Mouse (Mus musculus) gastrocnemius, adult 8-10 months (tissue): Measurements from ENCODE around the gene Slco3a1. TPM values are rescaled to one million over a fixed set of nuclear protein-coding genes. Genes with fewer than 3 reads are reported as not detected.

Experiments
- DNase-seq, 2 experiments: peaks; one replicate each; pipeline ENCODE4 v3.0.0; 2022; ENCODE audit warnings: low spot score in 2 of 2
- total RNA-seq, 4 experiments: library from RNA; stranded (reverse); gene quantifications; 2 replicates each; pipeline ENCODE4 v1.2.4; 2022

The Slco3a1 gene
- 10 to 100 TPM; 64.6 to 75.6 (median 69.4) TPM for total RNA-seq

DNA sequence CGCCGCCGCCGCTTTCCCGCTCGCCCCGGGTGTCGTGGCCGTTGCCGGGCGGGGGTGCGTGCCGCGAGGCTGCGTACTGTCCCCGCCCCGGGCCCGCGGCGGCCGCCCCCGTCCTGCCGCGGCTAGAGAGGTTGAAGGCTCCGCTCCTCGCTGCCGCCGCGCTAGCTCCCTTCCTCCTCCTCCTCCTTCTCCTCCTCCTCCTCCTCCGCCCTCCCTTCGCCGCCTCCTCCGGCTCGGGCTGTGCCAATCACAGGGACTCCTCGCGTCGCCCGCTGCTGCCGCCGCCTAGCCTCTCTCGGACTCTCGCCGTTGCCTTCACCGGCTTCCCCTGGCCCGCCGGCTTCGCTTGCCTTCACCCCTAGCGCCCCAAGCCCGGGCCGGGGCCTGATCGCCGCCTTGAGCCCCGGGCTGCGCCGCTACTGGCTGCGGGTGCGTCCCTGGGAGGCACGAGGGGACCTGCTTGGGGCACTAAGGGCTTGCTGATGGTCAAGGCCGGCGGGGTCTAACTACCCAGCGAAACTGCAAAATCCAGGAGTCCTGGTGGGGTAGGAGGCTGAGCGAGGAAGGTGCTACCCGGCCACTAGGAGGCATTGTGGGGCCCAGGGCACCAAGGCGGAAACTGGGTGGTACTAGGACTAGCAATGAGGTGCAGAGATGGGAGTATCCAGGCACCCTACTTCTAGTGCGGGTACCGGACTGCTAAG, at the start of gene Slco3a1:
Gene Slco3a1 (minus strand): TSS at position 173 of the 704 bp plus-strand sequence.
- peak; percentile 63 to 69 for DNase-seq

- DNase-seq, result peak; percentile 37 to 66
Measured at GRCm38 (mm10) chr7:74600996-74601395, 46.4 kb upstream of the Slco3a1 start.

GRCm38 (mm10) chr7:74579411-74579810, 24.8 kb upstream of the Slco3a1 start:
- no peak for DNase-seq

DNA sequence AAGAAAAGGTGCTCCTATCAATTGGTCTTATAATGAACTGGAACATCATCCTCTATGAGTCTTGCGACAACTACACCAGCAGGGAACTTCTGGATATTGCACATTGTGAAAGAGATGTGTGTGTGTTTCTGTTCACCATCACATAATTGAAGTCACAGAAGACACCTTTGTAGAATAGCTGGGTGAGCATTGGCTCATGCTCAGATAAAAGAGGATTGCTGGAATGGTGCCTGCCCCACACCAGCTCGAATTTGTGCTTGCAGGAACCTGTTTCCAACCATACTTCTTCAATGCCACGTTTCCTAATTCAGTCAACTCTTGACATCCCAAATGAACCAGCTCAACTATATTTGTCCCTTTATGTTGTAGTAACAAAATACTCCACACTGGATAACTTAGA, 21.1 kb upstream of the Slco3a1 start:
- DNase-seq, result no peak

DNA sequence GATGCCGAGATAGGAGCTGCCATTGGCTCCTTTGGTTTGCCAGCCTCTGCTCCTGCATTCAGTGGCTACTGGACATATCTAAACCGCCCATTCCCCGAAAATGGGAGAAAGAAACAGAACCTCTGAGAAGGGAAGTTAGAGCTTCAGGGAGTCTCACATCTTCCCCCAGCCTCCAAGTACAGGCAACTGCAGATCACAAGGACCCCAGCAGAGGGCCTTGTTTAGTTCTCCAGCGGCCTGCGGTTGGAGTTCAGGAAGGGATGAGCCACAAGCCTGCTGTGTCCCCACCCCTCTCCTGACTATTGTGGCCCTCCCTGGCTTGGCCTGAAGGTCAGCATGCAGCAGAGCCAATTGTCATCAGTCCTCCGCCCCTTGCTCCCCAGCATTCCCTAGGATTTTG, 836 bp upstream of the Slco3a1 start:
- DNase-seq, result peak; percentile 43 to 46

GRCm38 (mm10) chr7:74554041-74554561, 479 bp downstream of the Slco3a1 start:
- DNase-seq, result peak; percentile 24 to 42

GRCm38 (mm10) chr7:74553111-74553650, 1.4 kb downstream of the Slco3a1 start:
- no peak for DNase-seq

DNA sequence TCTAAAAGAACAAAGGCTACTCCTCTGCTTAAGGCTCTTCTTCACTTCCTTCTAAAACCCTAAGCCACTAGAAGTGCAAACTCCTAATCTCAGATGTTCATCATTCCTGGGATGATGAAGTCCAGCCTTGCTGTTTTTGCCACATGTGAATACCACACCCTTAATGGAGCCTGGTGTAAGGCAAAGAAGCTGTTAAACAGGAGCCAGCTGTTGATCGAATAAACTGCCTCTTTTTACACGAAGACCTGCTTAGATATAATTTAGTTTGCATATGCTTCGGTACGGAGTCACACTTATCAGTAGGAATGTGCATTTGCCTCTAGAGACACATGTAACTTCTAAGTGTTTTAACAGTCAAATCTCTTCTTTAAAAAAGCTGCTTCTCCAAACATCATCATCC, 2.0 kb downstream of the Slco3a1 start:
- no peak for DNase-seq

- DNase-seq, result no peak
Measured at GRCm38 (mm10) chr7:74552000-74552358, 2.6 kb downstream of the Slco3a1 start.

- no peak for DNase-seq
Measured at GRCm38 (mm10) chr7:74551338-74551999, 3.1 kb downstream of the Slco3a1 start.

- no peak for DNase-seq
Measured at GRCm38 (mm10) chr7:74549686-74550085, 4.9 kb downstream of the Slco3a1 start.

- no peak for DNase-seq
Measured at GRCm38 (mm10) chr7:74549013-74549582, 5.5 kb downstream of the Slco3a1 start.

- no peak for DNase-seq
Measured at GRCm38 (mm10) chr7:74546691-74547090, 7.9 kb downstream of the Slco3a1 start.

DNA sequence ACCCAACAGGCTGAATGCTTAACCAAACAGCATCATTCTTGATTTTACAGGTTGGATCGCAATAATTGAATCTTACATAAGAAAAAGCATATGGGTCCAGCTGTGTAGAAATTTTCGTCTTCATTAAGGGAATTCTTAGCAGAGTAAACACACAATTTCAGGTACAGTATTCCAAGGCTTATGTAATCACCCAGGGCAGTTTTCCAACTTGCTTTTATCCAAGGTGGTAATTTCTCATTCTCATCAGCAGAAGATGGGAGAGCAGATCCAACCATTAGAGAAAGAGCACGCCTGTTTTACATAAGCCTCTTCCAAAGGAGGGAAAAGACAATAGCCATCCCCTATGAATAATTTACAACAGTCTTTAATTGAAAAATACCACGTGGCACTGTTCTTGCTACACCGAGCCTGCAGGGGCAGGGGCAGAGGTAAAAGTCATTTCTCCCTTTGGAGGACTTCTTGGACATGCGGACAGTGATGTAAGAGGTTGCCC, 9.0 kb downstream of the Slco3a1 start:
- DNase-seq, result no peak

DNA sequence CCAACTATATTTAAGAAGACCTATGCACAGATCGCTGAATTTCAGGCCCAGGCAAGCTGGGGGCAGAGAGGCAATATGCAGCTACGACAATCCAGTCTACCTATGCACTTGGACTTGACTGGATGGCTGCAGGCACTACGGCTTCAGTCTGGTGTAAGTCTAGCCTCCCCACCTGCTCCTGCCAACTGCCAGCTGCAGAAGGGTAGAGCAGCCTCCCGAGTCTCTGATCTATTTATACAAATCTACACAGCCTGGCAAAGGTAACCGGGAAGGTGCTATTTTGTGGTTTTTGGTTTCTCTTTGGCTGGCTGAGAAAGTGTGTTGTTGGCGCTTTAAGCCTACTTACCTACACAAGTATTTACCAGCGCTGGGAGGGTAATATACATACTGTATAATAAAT, 10.3 kb downstream of the Slco3a1 start:
- DNase-seq, result peak; percentile 46 to 69

- no peak for DNase-seq
Measured at GRCm38 (mm10) chr7:74541958-74542357, 12.6 kb downstream of the Slco3a1 start.

DNA sequence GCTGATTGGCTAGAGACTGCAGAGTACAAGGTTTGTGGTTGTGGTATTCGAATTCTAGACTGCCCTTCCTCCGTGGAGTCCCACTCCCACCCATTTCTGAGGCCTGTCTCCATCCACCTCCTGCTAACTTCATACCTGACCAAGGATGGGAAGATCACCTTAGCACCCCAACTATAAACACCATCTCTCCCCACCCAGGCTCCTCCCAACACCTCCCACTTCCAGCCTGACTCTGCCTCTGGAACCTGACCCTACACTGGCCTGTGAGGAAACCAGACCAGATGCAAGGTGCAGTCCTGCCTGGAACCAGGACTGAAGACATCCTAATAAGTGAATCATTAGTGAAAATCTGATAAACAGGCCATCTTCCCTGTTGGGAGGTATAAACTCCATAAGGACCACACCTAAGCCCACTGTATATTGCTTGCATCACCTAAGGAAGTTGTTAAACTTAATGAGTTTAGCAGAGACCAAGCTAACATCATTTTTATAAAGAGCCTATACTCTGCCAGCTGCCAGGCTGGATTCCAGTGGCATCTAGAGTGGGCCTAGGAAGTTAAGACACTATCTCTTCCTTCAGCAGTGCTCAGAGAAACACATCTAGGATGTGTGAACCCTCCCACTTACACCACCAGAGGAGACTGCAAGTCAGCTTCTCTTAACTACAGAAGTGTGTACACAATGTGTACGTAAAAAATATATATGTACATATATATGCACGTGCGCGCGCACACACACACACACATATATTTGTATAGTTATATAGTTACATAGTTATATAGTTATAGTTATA, 13.5 kb downstream of the Slco3a1 start:
- DNase-seq, result no peak

GRCm38 (mm10) chr7:74536186-74536585, 18.4 kb downstream of the Slco3a1 start:
- DNase-seq, result no peak

DNA sequence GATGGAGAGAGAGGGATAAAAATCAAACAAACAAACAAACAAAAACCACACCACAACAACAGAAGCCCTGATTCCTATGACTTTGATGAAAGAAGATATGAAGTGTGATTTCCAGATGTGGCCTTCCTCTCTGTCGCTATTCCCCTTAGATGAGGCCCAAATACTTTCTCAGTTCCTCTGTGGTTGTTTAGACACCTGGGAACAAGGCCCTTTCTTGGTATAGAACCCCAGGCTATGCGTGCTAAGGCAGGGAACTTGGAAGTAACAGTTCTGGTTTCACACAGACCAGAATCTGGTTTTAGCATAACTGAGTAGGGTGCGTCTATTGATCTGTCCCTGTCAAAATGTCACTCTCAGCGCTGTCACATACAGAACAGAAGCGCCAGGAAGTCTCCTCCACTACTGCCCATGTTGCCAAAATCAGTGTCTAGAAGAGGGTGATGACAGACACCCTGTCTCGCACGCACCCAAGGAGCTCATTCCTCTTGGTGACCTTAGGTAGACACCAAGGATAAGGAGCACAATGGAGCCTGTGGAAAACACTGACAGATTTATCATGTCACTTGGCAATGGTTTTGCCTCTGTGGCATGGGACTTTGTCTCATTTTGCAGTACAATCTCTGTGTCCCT, 23.0 kb downstream of the Slco3a1 start:
- DNase-seq, result no peak

DNA sequence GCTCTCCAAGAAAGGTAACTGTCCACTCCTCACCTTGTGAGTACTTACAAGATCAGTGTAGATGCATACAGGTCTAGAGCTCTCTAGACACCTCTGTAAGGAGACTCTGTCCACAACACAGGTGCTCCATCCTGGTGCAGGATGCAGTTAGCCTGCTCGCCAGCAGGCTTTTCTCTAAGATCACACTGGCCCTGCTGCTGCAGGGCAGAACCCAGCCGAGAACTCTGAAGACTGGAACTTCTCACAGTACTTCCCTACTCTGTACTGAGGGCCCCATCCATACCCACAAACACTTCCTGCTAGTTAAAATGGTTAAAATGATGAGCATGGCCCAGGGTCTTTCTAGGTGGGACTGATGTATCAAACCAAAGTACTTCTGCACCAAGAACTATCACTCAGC, 24.7 kb downstream of the Slco3a1 start:
- no peak for DNase-seq
